Mouse (Mus musculus): ENCODE results near the gene BC005537. TPM values are rescaled to one million over a fixed set of nuclear protein-coding genes. Genes with fewer than 3 reads are reported as not detected.
"Not testable (repeated sequence)": the region's sequence is repeated elsewhere in the genome, so short reads cannot be mapped to it uniquely, and the experiment has no call there.

The BC005537 gene
- polyA plus RNA-seq, 1 experiment = 80.2 TPM

DNA sequence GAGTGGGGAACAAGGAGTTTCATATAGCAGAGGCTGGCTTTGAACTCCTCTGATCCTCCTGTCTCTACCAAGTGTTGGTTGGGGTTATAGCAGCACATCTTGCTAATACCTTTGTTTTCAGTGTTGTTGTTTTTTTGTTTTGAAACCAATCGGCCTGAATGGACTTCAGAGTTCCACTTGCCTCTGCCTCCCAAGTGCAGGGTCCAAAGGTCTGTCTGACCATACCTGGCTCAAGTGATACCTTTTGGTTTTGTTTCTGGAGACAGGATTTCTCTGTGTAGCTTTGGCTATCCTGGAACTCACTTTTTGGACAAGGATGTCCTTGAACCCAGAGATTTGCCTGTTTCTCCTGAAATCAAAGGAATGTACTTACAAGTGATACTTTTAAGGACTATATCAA, 18.5 kb downstream of the BC005537 start:
- Histone ChIP-seq H3K27ac (replicated peaks; ENCODE audit: low read depth, low read length) (no peak overlapping the region), H3K4me3 (ENCODE audit: insufficient read depth, low read depth, low read length) (no peak overlapping the region)

DNA sequence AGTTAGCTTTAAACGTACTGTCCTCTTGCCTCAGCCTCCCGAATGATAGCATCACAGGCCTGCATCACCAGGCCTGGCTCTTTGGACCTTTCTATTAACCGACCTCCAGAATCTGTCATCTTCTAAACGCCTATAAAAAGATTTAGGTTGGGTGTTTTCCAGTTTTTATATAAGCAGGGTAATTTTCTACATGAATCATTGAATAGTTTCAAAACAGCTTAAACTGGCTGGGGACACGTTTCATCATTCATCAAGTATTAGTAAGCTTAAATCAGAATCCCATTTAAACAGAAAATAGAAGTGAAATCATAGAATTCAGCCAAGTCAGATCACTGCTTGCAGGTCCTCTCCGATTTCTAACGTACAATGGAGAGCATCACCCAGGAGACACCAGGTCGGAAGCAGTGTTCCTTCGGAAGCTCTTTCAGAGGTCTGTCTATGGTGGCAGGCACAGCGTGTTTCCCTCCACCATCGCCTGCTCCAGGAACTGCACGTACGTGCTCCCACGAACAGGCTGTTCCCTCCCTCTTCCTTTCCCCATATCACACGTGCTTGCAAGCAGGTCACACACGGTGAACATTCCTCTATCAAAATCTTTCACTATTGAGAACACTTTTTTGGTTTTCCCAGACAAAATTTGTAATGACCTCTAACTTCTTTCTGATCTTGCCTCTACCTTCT, 21.3 kb downstream of the BC005537 start:
- Histone ChIP-seq H3K4me1 (ENCODE audit: control insufficient read depth, insufficient read depth, insufficient read length, low read length) (peaks cover 15% of the 10 kb centered on the region; the same call in 1 of the 2 replicates), H3K4me3 (ENCODE audit: insufficient read depth, low read depth, low read length) (no peak overlapping the region), H3K27ac (replicated peaks; ENCODE audit: low read depth, low read length) (peak overlapping the region; percentile 13)

More for the DNA sequence above, 18.5 kb downstream of the BC005537 start:
- H3K4me1 ChIP-seq (ENCODE audit: control insufficient read depth, insufficient read depth, insufficient read length, low read length) = peaks cover 7% of the 10 kb centered on the region; the same call in 1 of the 2 replicates

DNA sequence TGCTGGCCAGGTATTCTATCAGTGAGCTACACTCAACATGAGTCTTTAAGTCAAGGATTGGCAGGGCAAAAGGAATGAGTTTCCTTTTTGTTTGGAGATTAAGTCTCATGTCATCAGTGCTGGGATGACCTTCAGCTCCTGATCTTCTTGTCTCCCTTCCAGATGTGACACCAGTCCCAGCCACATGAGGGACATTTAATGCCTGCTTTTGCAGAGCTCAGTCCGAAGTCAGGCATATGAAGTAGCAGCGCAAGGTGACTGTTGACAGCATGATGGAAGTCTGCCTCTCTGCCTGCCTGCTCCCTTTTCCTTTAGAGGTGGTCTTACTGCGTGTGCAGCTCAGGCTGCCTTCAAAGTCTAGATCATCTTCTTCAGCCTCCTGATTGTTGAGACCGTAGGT, 23.2 kb downstream of the BC005537 start:
- Histone ChIP-seq H3K4me1 (ENCODE audit: control insufficient read depth, insufficient read depth, insufficient read length, low read length) (peaks cover 15% of the 10 kb centered on the region; the same call in 1 of the 2 replicates), H3K27ac (replicated peaks; ENCODE audit: low read depth, low read length) (peak overlapping the region; percentile 48), H3K4me3 (ENCODE audit: insufficient read depth, low read depth, low read length) (no peak overlapping the region)

DNA sequence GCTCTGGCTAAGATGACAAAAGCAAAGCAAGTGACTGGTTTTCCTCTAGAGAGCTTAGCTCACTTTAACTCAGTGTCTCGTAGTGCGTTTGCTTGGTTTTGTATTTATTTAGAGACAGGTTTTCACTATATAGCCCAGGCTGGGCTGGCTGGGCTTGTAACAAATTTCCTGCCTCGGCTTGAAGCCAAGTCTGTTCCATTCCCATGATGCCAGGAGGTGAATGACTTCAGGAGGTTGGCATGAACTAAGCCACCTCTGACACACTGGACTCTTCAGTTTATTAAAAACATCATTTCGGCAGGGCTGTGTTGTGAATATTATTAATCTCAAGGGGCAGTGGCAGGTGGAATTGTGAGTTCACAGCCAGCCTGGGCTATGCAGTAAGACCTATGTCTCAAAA, 24.1 kb downstream of the BC005537 start:
- Histone ChIP-seq H3K4me1 (ENCODE audit: control insufficient read depth, insufficient read depth, insufficient read length, low read length) (peaks cover 15% of the 10 kb centered on the region; the same call in 1 of the 2 replicates), H3K4me3 (ENCODE audit: insufficient read depth, low read depth, low read length) (no peak overlapping the region), H3K27ac (replicated peaks; ENCODE audit: low read depth, low read length) (peak overlapping the region; percentile 73)

DNA sequence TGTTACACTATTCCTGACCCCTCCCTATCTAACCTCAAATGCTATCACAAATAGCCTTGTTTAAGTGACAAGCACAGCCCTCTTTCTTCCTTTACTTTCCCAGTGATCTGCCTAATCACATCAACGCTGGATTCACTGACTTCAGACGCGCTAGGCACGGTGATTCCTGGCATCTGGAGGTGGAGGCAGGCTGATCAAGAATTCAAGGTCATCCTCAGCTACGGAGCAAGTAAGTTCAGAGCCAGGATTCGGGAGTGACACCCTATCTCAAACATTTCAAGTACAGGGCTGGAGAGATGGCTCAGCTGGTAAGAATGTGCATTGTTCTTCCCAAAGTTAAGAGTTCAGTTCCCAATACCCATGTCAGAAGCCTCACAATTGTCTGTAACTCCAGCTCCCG, 24.7 kb downstream of the BC005537 start:
- Histone ChIP-seq H3K4me3 (ENCODE audit: insufficient read depth, low read depth, low read length) (no peak overlapping the region), H3K4me1 (ENCODE audit: control insufficient read depth, insufficient read depth, insufficient read length, low read length) (peaks cover 15% of the 10 kb centered on the region; the same call in 1 of the 2 replicates), H3K27ac (replicated peaks; ENCODE audit: low read depth, low read length) (peak overlapping the region; percentile 73)

DNA sequence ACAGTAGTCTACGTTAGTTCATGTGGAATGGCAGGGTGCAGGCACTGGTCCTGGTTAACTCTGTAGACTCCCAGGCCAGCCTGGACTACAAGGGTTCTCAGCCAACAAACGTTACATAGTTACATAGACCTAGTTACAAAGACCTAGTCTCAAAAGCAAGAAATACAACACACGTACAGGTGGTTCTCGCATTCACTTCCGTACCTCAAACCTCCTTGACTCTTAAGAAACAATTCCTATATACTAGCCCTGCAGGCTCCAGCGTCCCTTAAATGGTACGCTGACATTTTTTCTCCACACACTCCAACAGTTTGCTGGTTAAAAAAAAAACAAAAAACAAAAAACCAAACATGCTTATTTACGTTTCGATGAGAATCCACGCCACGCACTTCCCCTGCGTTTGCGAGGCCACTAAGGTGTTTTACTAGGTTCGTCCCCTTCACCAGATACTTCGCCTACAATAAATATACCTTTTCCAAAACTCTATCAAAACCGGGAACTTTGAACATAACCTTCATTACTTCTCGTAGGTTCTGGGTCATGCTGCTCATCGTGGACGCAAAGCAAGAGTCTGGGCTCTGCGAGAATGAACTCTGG, 29.4 kb downstream of the BC005537 start:
- peak overlapping the region; percentile 97 for H3K4me3 ChIP-seq (ENCODE audit: insufficient read depth, low read depth, low read length)
- H3K27ac ChIP-seq (replicated peaks; ENCODE audit: low read depth, low read length) = peak overlapping the region; percentile 96
- peaks cover 11% of the 10 kb centered on the region; the same call in 1 of the 2 replicates for H3K4me1 ChIP-seq (ENCODE audit: control insufficient read depth, insufficient read depth, insufficient read length, low read length)

DNA sequence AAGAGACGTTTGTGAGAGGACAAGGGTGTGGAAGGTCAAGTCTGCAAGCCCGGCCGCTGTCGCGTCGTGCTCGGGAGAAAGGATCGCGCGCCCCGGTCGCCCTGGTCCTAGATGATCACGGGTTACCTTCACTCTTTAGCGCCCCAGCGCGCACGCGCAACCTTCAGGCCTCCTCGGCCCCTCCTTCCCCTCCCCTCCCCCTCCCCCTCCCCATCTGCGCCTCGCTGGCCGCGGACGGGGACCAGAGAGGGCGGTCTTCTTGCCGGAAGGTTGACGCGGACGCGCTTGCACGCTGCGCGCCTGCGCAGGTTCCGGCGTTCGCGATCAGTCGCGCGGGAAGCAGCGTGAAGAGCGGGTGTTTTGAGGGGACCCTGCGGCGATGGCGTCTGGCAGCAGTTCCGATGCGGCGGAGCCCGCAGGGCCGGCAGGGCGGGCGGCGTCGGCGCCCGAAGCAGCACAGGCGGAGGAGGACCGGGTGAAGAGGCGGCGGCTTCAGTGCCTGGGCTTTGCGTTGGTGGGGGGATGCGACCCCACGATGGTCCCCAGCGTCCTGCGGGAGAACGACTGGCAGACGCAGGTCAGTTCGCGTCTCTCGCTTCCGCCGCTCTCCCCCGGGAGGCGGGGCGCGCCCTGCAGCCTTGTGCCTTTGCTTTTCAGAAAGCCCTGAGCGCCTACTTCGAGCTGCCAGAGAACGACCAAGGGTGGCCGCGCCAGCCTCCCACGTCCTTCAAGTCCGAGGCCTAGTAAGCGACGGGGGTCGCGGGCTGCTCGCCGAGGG, 30.1 kb downstream of the BC005537 start, which contains the start of the genes Acot13 and Tdp2:
Gene Acot13 (minus strand): TSS at position 188 of the 778 bp plus-strand sequence.
Gene Tdp2 (plus strand): TSS at position 327 of the 778 bp plus-strand sequence.
- Histone ChIP-seq H3K27ac (replicated peaks; ENCODE audit: low read depth, low read length) (peak within 1 kb of the TSS; percentile 96), H3K4me3 (ENCODE audit: insufficient read depth, low read depth, low read length) (peak within 1 kb of the TSS; percentile 97), H3K4me1 (ENCODE audit: control insufficient read depth, insufficient read depth, insufficient read length, low read length) (peaks cover 6% of the 10 kb centered on the region; the same call in 1 of the 2 replicates)

DNA sequence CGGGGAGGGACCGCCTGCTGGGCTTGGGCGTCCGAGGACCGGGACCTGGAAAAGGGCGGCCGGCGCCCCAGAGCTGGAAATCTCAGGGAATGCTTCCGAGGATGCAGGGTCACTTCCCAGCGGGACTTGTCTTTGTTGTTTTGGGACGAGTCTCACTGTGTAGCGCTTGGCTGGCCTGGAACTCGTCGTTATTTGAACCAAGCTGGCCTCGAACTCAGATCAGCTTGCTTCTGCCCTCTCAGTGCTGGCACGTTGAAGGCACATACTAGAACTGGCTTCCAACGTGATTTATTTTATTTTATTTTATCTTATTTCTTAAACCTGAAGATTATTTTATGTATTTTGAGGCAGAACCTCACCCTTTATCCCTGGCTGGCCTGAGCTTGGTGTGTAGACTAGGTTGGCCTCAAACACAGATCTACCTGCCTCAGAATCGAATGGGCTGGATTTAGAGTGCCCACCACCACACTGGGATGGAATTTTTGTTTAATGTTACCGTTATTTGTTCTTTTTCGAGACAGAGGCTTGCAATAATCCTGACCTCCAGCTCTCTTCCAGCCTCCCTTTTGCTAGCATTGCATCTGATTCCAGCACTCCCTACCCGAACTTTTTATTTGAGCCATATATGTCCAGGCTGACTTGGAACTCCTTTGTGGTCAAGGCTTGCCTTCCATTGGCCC, 30.8 kb downstream of the BC005537 start:
- Histone ChIP-seq H3K4me1 (ENCODE audit: control insufficient read depth, insufficient read depth, insufficient read length, low read length) (peaks cover 4% of the 10 kb centered on the region; the same call in 1 of the 2 replicates), H3K4me3 (ENCODE audit: insufficient read depth, low read depth, low read length) (peak overlapping the region; percentile 89), H3K27ac (replicated peaks; ENCODE audit: low read depth, low read length) (peak overlapping the region; percentile 64)

DNA sequence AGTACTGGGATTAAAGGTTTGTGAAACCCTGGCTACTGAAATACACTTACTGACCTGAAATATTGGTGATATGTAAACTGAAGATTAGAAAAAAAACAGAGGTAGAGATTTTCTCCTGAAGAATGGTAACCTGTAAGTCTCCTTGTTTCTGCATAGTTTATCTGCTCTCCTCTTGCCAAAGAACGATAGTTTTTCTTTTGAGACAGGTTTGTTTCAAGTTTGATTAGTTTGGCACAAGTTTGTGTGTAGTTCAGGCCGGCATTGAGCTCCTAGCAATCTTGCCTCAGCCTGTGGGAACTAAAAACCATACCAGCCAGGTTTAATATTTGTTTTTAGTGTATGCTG, 31.3 kb downstream of the BC005537 start:
- peaks cover 3% of the 10 kb centered on the region; the same call in 1 of the 2 replicates for H3K4me1 ChIP-seq (ENCODE audit: control insufficient read depth, insufficient read depth, insufficient read length, low read length)
- H3K4me3 ChIP-seq (ENCODE audit: insufficient read depth, low read depth, low read length) = peak overlapping the region; percentile 89
- no peak overlapping the region for H3K27ac ChIP-seq (replicated peaks; ENCODE audit: low read depth, low read length)

DNA sequence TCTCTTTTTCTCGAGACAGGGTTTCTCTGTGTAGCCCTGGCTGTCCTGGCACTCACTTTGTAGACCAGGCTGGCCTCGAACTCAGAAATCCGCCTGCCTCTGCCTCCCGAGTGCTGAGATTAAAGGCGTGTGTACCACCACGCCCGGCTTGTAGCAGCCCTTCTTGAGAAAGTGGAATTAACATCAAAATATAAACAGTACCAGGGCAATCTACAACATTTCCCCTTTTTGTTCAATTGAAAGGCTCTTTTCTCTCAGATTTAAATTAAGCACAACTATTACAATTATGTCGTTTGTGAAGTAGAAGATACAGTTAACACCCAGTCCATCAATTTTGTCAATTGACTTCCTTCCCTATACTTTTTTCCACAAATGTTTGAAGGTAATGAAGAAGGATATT, 36.3 kb downstream of the BC005537 start:
- H3K4me1 ChIP-seq (ENCODE audit: control insufficient read depth, insufficient read depth, insufficient read length, low read length); H3K4me3 ChIP-seq (ENCODE audit: insufficient read depth, low read depth, low read length); H3K27ac ChIP-seq (replicated peaks; ENCODE audit: low read depth, low read length): not testable (repeated sequence)

DNA sequence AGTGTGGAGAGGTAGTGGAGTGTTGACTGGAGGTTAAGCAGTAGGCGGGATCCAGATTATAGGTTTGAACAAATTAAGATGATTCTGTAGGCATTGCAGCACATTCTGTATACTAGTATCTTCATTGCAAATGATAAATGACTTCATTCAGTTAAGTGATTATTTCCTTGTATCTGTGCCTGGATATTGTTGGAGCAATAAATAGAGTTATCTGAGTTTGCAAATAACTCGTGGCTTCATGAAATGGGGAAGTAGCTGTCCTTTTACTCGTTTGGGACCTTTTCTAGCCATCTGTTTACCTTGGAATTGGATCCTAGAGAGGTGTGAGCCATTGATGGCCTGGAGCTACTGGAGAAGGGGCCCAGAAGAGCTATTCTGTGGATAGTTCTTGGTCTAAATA, 38.4 kb downstream of the BC005537 start:
- Histone ChIP-seq H3K4me1 (ENCODE audit: control insufficient read depth, insufficient read depth, insufficient read length, low read length) (no peaks in the 10 kb centered on the region), H3K27ac (replicated peaks; ENCODE audit: low read depth, low read length) (no peak overlapping the region), H3K4me3 (ENCODE audit: insufficient read depth, low read depth, low read length) (no peak overlapping the region)

DNA sequence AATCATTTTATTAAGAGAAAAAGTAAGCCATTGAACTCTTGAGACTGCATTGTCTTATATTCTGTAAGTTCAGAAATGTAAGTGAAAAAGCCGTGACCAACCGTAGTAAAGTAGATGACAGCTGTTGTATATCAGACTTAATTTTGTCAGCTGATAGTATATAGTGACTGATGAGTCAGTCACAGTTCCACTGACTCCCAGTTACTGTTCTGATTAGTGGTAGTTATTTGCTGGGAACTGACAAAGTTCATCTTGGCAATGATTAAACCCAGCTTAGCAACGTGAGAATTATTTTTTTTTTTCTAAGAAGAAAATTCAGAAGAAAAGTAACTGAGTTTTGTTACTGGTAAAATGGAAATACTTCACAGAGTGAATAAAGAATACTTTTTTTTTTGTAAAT, 40.2 kb downstream of the BC005537 start:
- Histone ChIP-seq H3K4me3 (ENCODE audit: insufficient read depth, low read depth, low read length) (no peak overlapping the region), H3K4me1 (ENCODE audit: control insufficient read depth, insufficient read depth, insufficient read length, low read length) (0 out of 2 replicates have a peak, but pooled peaks cover 2% of the 10 kb centered on the region), H3K27ac (replicated peaks; ENCODE audit: low read depth, low read length) (no peak overlapping the region)

DNA sequence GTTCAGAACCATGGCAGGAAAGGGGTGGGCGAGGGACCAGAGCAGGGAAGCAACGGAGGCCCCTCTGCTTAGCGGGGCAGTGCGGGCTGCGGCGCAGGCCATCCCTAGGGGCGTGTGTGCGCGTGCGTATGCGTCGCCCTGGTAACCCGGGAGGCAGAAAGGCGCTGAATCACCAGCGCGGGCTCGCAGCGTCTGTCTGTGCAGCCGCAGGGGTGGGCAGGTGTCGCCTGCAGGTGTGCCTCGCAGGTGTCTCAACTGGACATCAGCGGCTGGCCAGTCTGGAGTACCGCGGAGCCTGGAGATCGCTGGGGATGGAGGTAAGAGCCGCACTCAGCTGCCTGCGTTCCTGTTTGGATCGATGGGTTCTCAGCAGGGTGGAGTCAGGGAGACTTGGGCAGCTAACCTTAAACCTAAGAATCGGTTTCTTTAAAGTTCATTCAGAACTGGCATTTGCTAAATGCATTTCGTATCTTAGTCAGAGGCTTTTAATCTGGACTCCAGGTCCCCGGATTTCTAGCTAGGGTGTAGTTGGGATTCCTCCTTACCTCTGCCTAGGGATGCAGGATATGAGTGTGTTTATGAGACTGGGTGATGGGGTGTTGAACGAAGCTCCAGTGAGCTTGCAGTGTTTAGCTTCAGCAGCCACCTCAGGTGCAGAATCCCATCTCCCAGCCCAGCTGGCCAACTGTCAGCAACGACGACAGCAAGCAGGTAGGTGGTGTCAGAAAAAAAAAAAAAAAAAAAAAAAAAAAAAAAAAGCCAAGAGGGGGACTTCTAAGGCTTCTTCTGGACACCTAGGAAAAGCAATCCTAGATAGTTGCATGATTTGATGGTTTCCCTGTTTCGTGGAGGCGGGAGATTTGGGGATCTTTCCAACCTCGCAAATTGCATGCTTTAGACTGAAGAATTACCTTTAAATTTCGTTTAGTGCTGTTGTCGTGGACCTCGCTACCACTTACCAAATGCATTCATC, 43.8 kb downstream of the BC005537 start, which contains the start of gene D130043K22Rik:
Gene D130043K22Rik (plus strand): TSS at position 153 of the 973 bp plus-strand sequence.
- no peak within 1 kb of the TSS for H3K27ac ChIP-seq (replicated peaks; ENCODE audit: low read depth, low read length)
- H3K4me3 ChIP-seq (ENCODE audit: insufficient read depth, low read depth, low read length) = peak within 1 kb of the TSS; percentile 26; the same call in 1 of the 2 replicates
- H3K4me1 ChIP-seq (ENCODE audit: control insufficient read depth, insufficient read depth, insufficient read length, low read length) = 0 out of 2 replicates have a peak, but pooled peaks cover 2% of the 10 kb centered on the region

DNA sequence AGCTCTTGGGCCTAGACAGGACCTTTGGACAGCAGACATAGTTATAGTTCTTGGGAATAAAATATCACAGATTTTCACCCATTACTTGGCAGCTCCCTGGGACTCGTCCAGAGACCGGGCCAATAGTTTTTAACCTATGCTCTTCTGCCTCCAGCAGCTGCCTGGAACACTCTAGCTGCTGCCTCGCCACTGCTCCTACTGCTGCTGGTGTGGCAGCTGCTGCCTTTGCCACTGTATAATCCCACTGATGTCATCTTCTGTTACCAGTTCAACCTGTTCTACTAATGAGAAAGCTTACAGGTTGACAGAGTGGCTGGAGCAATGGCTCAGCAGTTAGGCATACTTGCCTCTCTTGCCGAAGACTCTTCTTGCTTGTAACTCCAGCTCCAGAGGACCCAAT, 47.9 kb downstream of the BC005537 start:
- no peak overlapping the region for H3K4me3 ChIP-seq (ENCODE audit: insufficient read depth, low read depth, low read length)
- 0 out of 2 replicates have a peak, but pooled peaks cover 2% of the 10 kb centered on the region for H3K4me1 ChIP-seq (ENCODE audit: control insufficient read depth, insufficient read depth, insufficient read length, low read length)
- no peak overlapping the region for H3K27ac ChIP-seq (replicated peaks; ENCODE audit: low read depth, low read length)
